Mouse (Mus musculus) ES-Bruce4 (cell line): ENCODE results near the gene Triml1. TPM values are rescaled to one million over a fixed set of nuclear protein-coding genes. Genes with fewer than 3 reads are reported as not detected.

ENCODE experiments used
- H3K27ac ChIP-seq: 2 replicates; pipeline ENCODE4 v1.5.1; 2012; ENCODE audit warnings: low read length, inconsistent platforms; ENCODE audit not compliant: insufficient read depth
- H3K27me3 ChIP-seq: 2 replicates; pipeline ENCODE4 v1.6.1; 2012; ENCODE audit warnings: mild to moderate bottlenecking, low read length, inconsistent platforms; ENCODE audit not compliant: control insufficient read depth, poor library complexity, insufficient read depth, severe bottlenecking
- H3K36me3 ChIP-seq: 2 replicates; pipeline ENCODE4 v1.6.1; 2012; ENCODE audit warnings: inconsistent platforms, mild to moderate bottlenecking, low read length, moderate library complexity; ENCODE audit not compliant: control insufficient read depth, poor library complexity, insufficient read depth, severe bottlenecking
- H3K4me1 ChIP-seq: one replicate; pipeline ENCODE4 v1.8.1; 2011; ENCODE audit warnings: low read length; ENCODE audit not compliant: control insufficient read depth, insufficient read depth
- H3K4me3 ChIP-seq: 2 replicates; pipeline ENCODE4 v1.5.1; 2011; ENCODE audit warnings: low read depth, mild to moderate bottlenecking, low read length
- H3K9ac ChIP-seq: 2 replicates; pipeline ENCODE4 v1.6.1; 2012; ENCODE audit warnings: low read depth, mild to moderate bottlenecking, inconsistent platforms; ENCODE audit not compliant: poor library complexity, severe bottlenecking
- H3K9me3 ChIP-seq: replicated peaks from 2 replicates; pipeline ENCODE4 v1.6.1; 2012; ENCODE audit warnings: mild to moderate bottlenecking, low read length, inconsistent platforms; ENCODE audit not compliant: control insufficient read depth, poor library complexity, insufficient read depth, severe bottlenecking
- CTCF ChIP-seq: IDR thresholded peaks from one replicate; pipeline ENCODE4 v1.8.1; 2011; ENCODE audit warnings: low read depth, low read length
- EP300 ChIP-seq: IDR thresholded peaks from 2 replicates; pipeline ENCODE4 v1.6.1; 2011; ENCODE audit warnings: low read depth, low read length; ENCODE audit not compliant: insufficient read depth
- POLR2A ChIP-seq: IDR thresholded peaks from one replicate; pipeline ENCODE4 v1.8.1; 2011; ENCODE audit warnings: low read length; ENCODE audit not compliant: insufficient read depth
- polyA plus RNA-seq: library from polyadenylated mRNA; stranded (reverse); fragments of >200 nt; gene quantifications from 2 replicates; pipeline ENCODE4 v1.2.4, GENCODE M21; 2011; ENCODE audit warnings: low read depth; ENCODE audit not compliant: missing spikeins, insufficient read depth, insufficient read length

The Triml1 gene
- 27.2 and 28.8 TPM in 2 replicates for polyA plus RNA-seq

GRCm38 (mm10) chr8:43141386-43141785 lies at the start of gene Triml1:
Triml1 (minus strand) TSS chr8:43141486.
- Histone ChIP-seq H3K4me1 (no peaks in the 10 kb centered on the region), H3K9me3 (no peaks in the 10 kb centered on the region), H3K9ac (no peak within 1 kb of the TSS), H3K27me3 (no peaks in the 10 kb centered on the region), H3K27ac (no peak within 1 kb of the TSS), H3K4me3 (no peak within 1 kb of the TSS), H3K36me3 (peaks cover 19% of the 10 kb centered on the region)
- TF ChIP-seq EP300 (no peak), CTCF (no peak), POLR2A (no peak)

- Histone ChIP-seq H3K9me3 (no peaks in the 10 kb centered on the region), H3K27ac (no peak overlapping the region), H3K4me1 (no peaks in the 10 kb centered on the region), H3K9ac (peak overlapping the region; percentile 100; the same call in 1 of the 2 replicates), H3K27me3 (no peaks in the 10 kb centered on the region), H3K36me3 (peaks cover 44% of the 10 kb centered on the region), H3K4me3 (peak overlapping the region; percentile 23; the same call in 1 of the 2 replicates)
- no peak for TF ChIP-seq EP300
- TF ChIP-seq CTCF, result no peak
- no peak for TF ChIP-seq POLR2A
These were observed 41.0 kb upstream of the Triml1 start for GRCm38 (mm10) chr8:43182281-43182680.

- peak within 1 kb of the TSS; percentile 100 for H3K9ac ChIP-seq
- H3K4me3 ChIP-seq, result peak within 1 kb of the TSS; percentile 96
- H3K4me1 ChIP-seq, result no peaks in the 10 kb centered on the region
- H3K9me3 ChIP-seq, result no peaks in the 10 kb centered on the region
- H3K36me3 ChIP-seq, result peaks cover 42% of the 10 kb centered on the region
- peak within 1 kb of the TSS; percentile 100 for H3K27ac ChIP-seq
- TF ChIP-seq CTCF (no peak), EP300 (peak; percentile 93)
- no peaks in the 10 kb centered on the region for H3K27me3 ChIP-seq
These were observed 38.9 kb upstream of the Triml1 start, which contains the start of gene Triml2 for GRCm38 (mm10) chr8:43180054-43180690. Triml2 (plus strand) TSS chr8:43180541.

GRCm38 (mm10) chr8:43179189-43179588 lies 37.9 kb upstream of the Triml1 start:
- no peaks in the 10 kb centered on the region for H3K27me3 ChIP-seq
- H3K4me1 ChIP-seq, result no peaks in the 10 kb centered on the region
- peak overlapping the region; percentile 100 for H3K27ac ChIP-seq
- H3K36me3 ChIP-seq, result peaks cover 33% of the 10 kb centered on the region
- TF ChIP-seq EP300, result peak; percentile 52; the same call in 1 of the 2 replicates
- no peak for TF ChIP-seq POLR2A
- H3K4me3 ChIP-seq, result peak overlapping the region; percentile 94
- H3K9ac ChIP-seq, result peak overlapping the region; percentile 91
- no peaks in the 10 kb centered on the region for H3K9me3 ChIP-seq

GRCm38 (mm10) chr8:43178263-43178662 lies 37.0 kb upstream of the Triml1 start:
- no peaks in the 10 kb centered on the region for H3K4me1 ChIP-seq
- TF ChIP-seq CTCF (peak; percentile 71), EP300 (0 out of 2 replicates have a peak, but pooled peaks have one; percentile 42), POLR2A (no peak)
- peak overlapping the region; percentile 100 for H3K27ac ChIP-seq

GRCm38 (mm10) chr8:43176766-43177486 lies 35.6 kb upstream of the Triml1 start:
- no peaks in the 10 kb centered on the region for H3K4me1 ChIP-seq
- peaks cover 20% of the 10 kb centered on the region for H3K36me3 ChIP-seq
- H3K27me3 ChIP-seq, result no peaks in the 10 kb centered on the region
- TF ChIP-seq CTCF (no peak), EP300 (no peak), POLR2A (no peak)
- peak overlapping the region; percentile 64 for H3K27ac ChIP-seq
- no peak overlapping the region for H3K4me3 ChIP-seq
- H3K9ac ChIP-seq, result peak overlapping the region; percentile 91
- no peaks in the 10 kb centered on the region for H3K9me3 ChIP-seq

More at GRCm38 (mm10) chr8:43178263-43178662, 37.0 kb upstream of the Triml1 start:
- peaks cover 25% of the 10 kb centered on the region for H3K36me3 ChIP-seq
- H3K9me3 ChIP-seq, result no peaks in the 10 kb centered on the region
- peak overlapping the region; percentile 65 for H3K4me3 ChIP-seq
- no peaks in the 10 kb centered on the region for H3K27me3 ChIP-seq
- H3K9ac ChIP-seq, result peak overlapping the region; percentile 91
